Comparison of ENCODE assay signal across 8 mouse cellular contexts in the genomic region with DNA sequence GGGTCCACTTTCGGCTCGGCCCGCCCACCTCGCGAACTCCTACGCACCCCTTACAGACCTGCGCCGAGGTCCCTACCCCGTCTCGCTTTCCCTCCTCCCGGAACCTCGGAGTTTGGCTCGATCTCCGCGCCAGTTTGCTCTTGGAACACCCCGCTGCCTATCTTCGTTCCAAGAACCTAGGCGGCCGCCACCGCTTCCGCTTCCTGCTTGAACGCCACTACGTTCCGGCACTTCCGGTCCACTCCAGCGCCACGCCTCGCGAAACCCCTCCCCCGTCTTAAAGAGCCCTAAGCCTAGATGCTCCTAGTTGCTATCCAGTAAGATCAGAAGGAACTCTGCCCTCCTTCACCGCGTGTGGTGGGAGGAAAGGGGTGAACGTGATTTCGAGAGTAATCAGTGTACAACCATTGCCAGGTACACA. TPM values are rescaled to one million over a fixed set of nuclear protein-coding genes. Genes with fewer than 3 reads are reported as not detected.
A peak's percentile ranks its signal among the peaks of the same experiment; 100 is the strongest.
DNase-seq lines count a peak whose midpoint lies in the region; ATAC-seq and TF ChIP-seq lines count a peak whose summit lies in the region.

A gene (minus strand): TSS at position 198 of the 421 bp plus-strand sequence.

- H3K27me3 ChIP-seq in embryonic facial prominence, embryonic 15.5 days: peaks cover 24% of the 10 kb centered on the region
- peaks cover 24% of the 10 kb centered on the region for H3K27me3 ChIP-seq in kidney, embryonic 14.5 days (ENCODE audit: control insufficient read depth, insufficient read depth, low read length)
- peaks cover 28% of the 10 kb centered on the region for H3K27me3 ChIP-seq in limb, embryonic 15.5 days

- WGBS in bone marrow, adult 2 months: under 1% methylated on average over 34 of the region's 34 CpGs
- under 1% methylated on average over 34 of the region's 34 CpGs for WGBS in embryonic facial prominence, embryonic 15.5 days
- WGBS in kidney, embryonic 14.5 days: 0% methylated on average over 34 of the region's 34 CpGs
- under 1% methylated on average over 34 of the region's 34 CpGs for WGBS in limb, embryonic 15.5 days

- H3K4me1 ChIP-seq in bone marrow, adult 2 months (ENCODE audit: control insufficient read depth, insufficient read depth, low read length): peaks cover 10% of the 10 kb centered on the region
- peaks cover 57% of the 10 kb centered on the region for H3K4me1 ChIP-seq in embryonic facial prominence, embryonic 15.5 days
- peaks cover 18% of the 10 kb centered on the region for H3K4me1 ChIP-seq in kidney, embryonic 14.5 days (ENCODE audit: control insufficient read depth, insufficient read depth, low read length)
- peaks cover 47% of the 10 kb centered on the region for H3K4me1 ChIP-seq in limb, embryonic 15.5 days

- TF ChIP-seq POLR2A in bone marrow, adult 2 months (IDR thresholded peaks at IDR 0.05; ENCODE audit: borderline replicate concordance, control insufficient read depth, low read depth, low read length): peak; percentile 91

- peak within 1 kb of the TSS; percentile 92 for H3K4me3 ChIP-seq in bone marrow, adult 2 months (replicated peaks; ENCODE audit: control insufficient read depth, low read depth, low read length)
- peak within 1 kb of the TSS; percentile 64 for H3K4me3 ChIP-seq in embryonic facial prominence, embryonic 15.5 days (replicated peaks)
- peak within 1 kb of the TSS; percentile 90 for H3K4me3 ChIP-seq in kidney, embryonic 14.5 days (ENCODE audit: low read length)
- peak within 1 kb of the TSS; percentile 70 for H3K4me3 ChIP-seq in limb, embryonic 15.5 days

- no peaks in the 10 kb centered on the region for H3K9me3 ChIP-seq in embryonic facial prominence, embryonic 15.5 days (replicated peaks)
- no peaks in the 10 kb centered on the region for H3K9me3 ChIP-seq in kidney, embryonic 14.5 days (ENCODE audit: control insufficient read depth, low read length)
- no peaks in the 10 kb centered on the region for H3K9me3 ChIP-seq in limb, embryonic 15.5 days

- DNase-seq in 3T3-L1 (ENCODE audit: low read depth, low spot score): peak; percentile 96
- peak; percentile 92 to 95 for DNase-seq in heart, adult 9 months (ENCODE audit: low spot score in 2 of 2)
- peak; percentile 72 to 80 for DNase-seq in monocyte, adult 2 months (ENCODE audit: low read depth in 1 of 2, low spot score in 2 of 2)
- peak; percentile 90 to 93 for DNase-seq in spleen, postnatal 36 days (ENCODE audit: low spot score in 2 of 2)

- peak within 1 kb of the TSS; percentile 60 for H3K9ac ChIP-seq in embryonic facial prominence, embryonic 15.5 days
- H3K9ac ChIP-seq in kidney, embryonic 14.5 days (ENCODE audit: low read depth, low read length): peak within 1 kb of the TSS; percentile 83
- peak within 1 kb of the TSS; percentile 70 for H3K9ac ChIP-seq in limb, embryonic 15.5 days

- H3K27ac ChIP-seq in bone marrow, adult 2 months (ENCODE audit: control insufficient read depth, insufficient read depth, low read depth, low read length, poor library complexity): peak within 1 kb of the TSS; percentile 78
- H3K27ac ChIP-seq in embryonic facial prominence, embryonic 15.5 days (replicated peaks): peak within 1 kb of the TSS; percentile 81
- peak within 1 kb of the TSS; percentile 74; the same call in 1 of the 2 replicates for H3K27ac ChIP-seq in kidney, embryonic 14.5 days (ENCODE audit: low read depth, low read length)
- H3K27ac ChIP-seq in limb, embryonic 15.5 days: peak within 1 kb of the TSS; percentile 83

- no peak for TF ChIP-seq CTCF in bone marrow, adult 2 months (IDR thresholded peaks at IDR 0.05; ENCODE audit: control insufficient read depth, insufficient read depth, low read length)

- ATAC-seq in embryonic facial prominence, embryonic 15.5 days (ENCODE audit: insufficient number of reproducible peaks, low FRiP score, low TSS enrichment, low read depth): peak; percentile 66
- ATAC-seq in kidney, embryonic 14.5 days (ENCODE audit: low FRiP score, low TSS enrichment): peak; percentile 32; the same call in 1 of the 2 replicates
- no peak; the same call in 1 of the 2 replicates for ATAC-seq in limb, embryonic 15.5 days (ENCODE audit: insufficient number of reproducible peaks, low FRiP score, low TSS enrichment, low read depth)

- H3K36me3 ChIP-seq in embryonic facial prominence, embryonic 15.5 days: peaks cover 18% of the 10 kb centered on the region; the same call in 1 of the 2 replicates
- peaks cover 11% of the 10 kb centered on the region; the same call in 1 of the 2 replicates for H3K36me3 ChIP-seq in kidney, embryonic 14.5 days (ENCODE audit: control insufficient read depth, insufficient read depth, low read length)
- H3K36me3 ChIP-seq in limb, embryonic 15.5 days: peaks cover 21% of the 10 kb centered on the region

- peak within 1 kb of the TSS; percentile 78 for H3K4me2 ChIP-seq in embryonic facial prominence, embryonic 15.5 days (replicated peaks)
- H3K4me2 ChIP-seq in kidney, embryonic 14.5 days (replicated peaks; ENCODE audit: low read depth, low read length): peak within 1 kb of the TSS; percentile 79
- H3K4me2 ChIP-seq in limb, embryonic 15.5 days: peak within 1 kb of the TSS; percentile 80

RNA-seq across cellular contexts. Expression of the gene that starts here (rescaled TPM):
- 40.8 and 52.1 TPM in 2 replicates for polyA plus RNA-seq in bone marrow, adult 2 months (2011; ENCODE audit: insufficient read depth, insufficient read length, low replicate concordance, missing spikeins)
- polyA plus RNA-seq in embryonic facial prominence, embryonic 15.5 days (2015; fragmentation: Nextera tagmentation; extraction: Ambion mirVana): 50.8 and 52.7 TPM in 2 replicates
- polyA plus RNA-seq in kidney, embryonic 14.5 days (2014; fragmentation: Nextera tagmentation; extraction: Ambion mirVana): 36.1 and 40.5 TPM in 2 replicates
- 54.4 and 56.0 TPM in 2 replicates for polyA plus RNA-seq in limb, embryonic 15.5 days (2015; fragmentation: Nextera tagmentation; extraction: Ambion mirVana)
